Mouse (Mus musculus) midbrain, embryonic 10.5 days (tissue): Measurements from ENCODE around the gene Plekha1. TPM values are rescaled to one million over a fixed set of nuclear protein-coding genes. Genes with fewer than 3 reads are reported as not detected.

Source experiments
- DNase-seq: peaks from one replicate; pipeline ENCODE4 v3.0.0-alpha.2; 2017; ENCODE audit warnings: low spot score
- H3K27ac ChIP-seq: fragments of 300-500 bp; sonication (generic); replicated peaks from 2 replicates; pipeline ENCODE4 v1.5.1; 2016; ENCODE audit warnings: mild to moderate bottlenecking
- H3K27me3 ChIP-seq: fragments of 300-500 bp; sonication (generic); 2 replicates; pipeline ENCODE4 v1.6.1; 2016; ENCODE audit warnings: low read depth, mild to moderate bottlenecking; ENCODE audit not compliant: poor library complexity, severe bottlenecking
- H3K36me3 ChIP-seq: fragments of 300-500 bp; sonication (generic); 2 replicates; pipeline ENCODE4 v1.6.1; 2016; ENCODE audit warnings: mild to moderate bottlenecking, moderate library complexity
- H3K4me1 ChIP-seq: fragments of 300-500 bp; sonication (generic); 2 replicates; pipeline ENCODE4 v1.6.1; 2016
- H3K4me3 ChIP-seq: fragments of 300-500 bp; sonication (generic); 2 replicates; pipeline ENCODE4 v1.5.1; 2016; ENCODE audit warnings: mild to moderate bottlenecking, moderate library complexity
- H3K9me3 ChIP-seq: fragments of 300-500 bp; sonication (generic); replicated peaks from 2 replicates; pipeline ENCODE4 v1.6.1; 2016; ENCODE audit warnings: mild to moderate bottlenecking
- WGBS: fragments of 180-500 bp; shearing (Covaris S2); methylation state at CpG from one replicate; pipeline ENCODE4 v1.1.7; 2016; 5-methylcytosine and 5-hydroxymethylcytosine counted together
- polyA plus RNA-seq: library from polyadenylated mRNA; unstranded; fragments of >200 nt; fragmentation: Nextera tagmentation; extraction: Ambion mirVana; gene quantifications from 2 replicates; pipeline ENCODE4 v1.2.1, GENCODE M21; 2016

Gene Plekha1
- polyA plus RNA-seq, 1 experiment from 2014 or later, result 50.9 TPM

- WGBS, result under 1% methylated on average over 49 of the region's 49 CpGs
- Histone ChIP-seq H3K4me1 (peaks cover 17% of the 10 kb centered on the region), H3K27ac (peak overlapping the region; percentile 55; the same call in 1 of the 2 replicates), H3K27me3 (peaks cover 80% of the 10 kb centered on the region), H3K9me3 (no peaks in the 10 kb centered on the region), H3K36me3 (no peaks in the 10 kb centered on the region), H3K4me3 (peak overlapping the region; percentile 59)
- DNase-seq, result no peak
These were observed 71.0 kb downstream of the Plekha1 start for GRCm38 (mm10) chr7:130936472-130936951.

GRCm38 (mm10) chr7:130937266-130937841, 71.8 kb downstream of the Plekha1 start:
- H3K27ac ChIP-seq, result no peak overlapping the region
- WGBS, result 32% methylated on average over 12 of the region's 12 CpGs
- no peaks in the 10 kb centered on the region for H3K9me3 ChIP-seq
- H3K27me3 ChIP-seq, result peaks cover 80% of the 10 kb centered on the region
- no peak for DNase-seq
- H3K4me1 ChIP-seq, result peaks cover 17% of the 10 kb centered on the region
- no peaks in the 10 kb centered on the region for H3K36me3 ChIP-seq
- H3K4me3 ChIP-seq, result no peak overlapping the region

- no peak for DNase-seq
- H3K4me1 ChIP-seq, result peaks cover 17% of the 10 kb centered on the region
- no peaks in the 10 kb centered on the region for H3K36me3 ChIP-seq
- 58% methylated on average over 4 of the region's 4 CpGs for WGBS
- no peaks in the 10 kb centered on the region for H3K9me3 ChIP-seq
- no peak overlapping the region for H3K27ac ChIP-seq
- peaks cover 74% of the 10 kb centered on the region for H3K27me3 ChIP-seq
- H3K4me3 ChIP-seq, result no peak overlapping the region
These were observed 72.4 kb downstream of the Plekha1 start for GRCm38 (mm10) chr7:130938005-130938404.

GRCm38 (mm10) chr7:130938896-130939295, 73.3 kb downstream of the Plekha1 start:
- peaks cover 17% of the 10 kb centered on the region for H3K4me1 ChIP-seq
- H3K4me3 ChIP-seq, result no peak overlapping the region
- H3K36me3 ChIP-seq, result no peaks in the 10 kb centered on the region
- no peaks in the 10 kb centered on the region for H3K9me3 ChIP-seq
- no peak overlapping the region for H3K27ac ChIP-seq
- peaks cover 65% of the 10 kb centered on the region for H3K27me3 ChIP-seq
- DNase-seq, result no peak
- WGBS, result 88% methylated on average over 8 of the region's 8 CpGs

- H3K27me3 ChIP-seq, result peaks cover 47% of the 10 kb centered on the region
- peaks cover 12% of the 10 kb centered on the region for H3K4me1 ChIP-seq
- WGBS, result 88% methylated on average over 8 of the region's 8 CpGs
- no peak overlapping the region for H3K27ac ChIP-seq
- no peaks in the 10 kb centered on the region for H3K9me3 ChIP-seq
- DNase-seq, result no peak
- no peaks in the 10 kb centered on the region for H3K36me3 ChIP-seq
- no peak overlapping the region for H3K4me3 ChIP-seq
These were observed 75.2 kb downstream of the Plekha1 start for GRCm38 (mm10) chr7:130940733-130941132.

GRCm38 (mm10) chr7:130943280-130943895, 77.8 kb downstream of the Plekha1 start:
- no peaks in the 10 kb centered on the region for H3K36me3 ChIP-seq
- H3K9me3 ChIP-seq, result no peaks in the 10 kb centered on the region
- no peaks in the 10 kb centered on the region for H3K4me1 ChIP-seq
- no peak overlapping the region for H3K4me3 ChIP-seq
- no peak for DNase-seq
- peaks cover 20% of the 10 kb centered on the region for H3K27me3 ChIP-seq
- WGBS, result 92% methylated on average over 9 of the region's 9 CpGs
- H3K27ac ChIP-seq, result no peak overlapping the region

- no peak overlapping the region for H3K4me3 ChIP-seq
- H3K9me3 ChIP-seq, result no peaks in the 10 kb centered on the region
- no peak overlapping the region for H3K27ac ChIP-seq
- H3K4me1 ChIP-seq, result no peaks in the 10 kb centered on the region
- H3K27me3 ChIP-seq, result peaks cover 5% of the 10 kb centered on the region
- 90% methylated on average over 11 of the region's 11 CpGs for WGBS
- H3K36me3 ChIP-seq, result no peaks in the 10 kb centered on the region
- DNase-seq, result no peak
These were observed 79.4 kb downstream of the Plekha1 start for GRCm38 (mm10) chr7:130944766-130945475.

- no peak for DNase-seq
- H3K36me3 ChIP-seq, result no peaks in the 10 kb centered on the region
- WGBS, result 89% methylated on average over 3 of the region's 3 CpGs
- H3K9me3 ChIP-seq, result no peaks in the 10 kb centered on the region
- no peak overlapping the region for H3K4me3 ChIP-seq
- H3K27ac ChIP-seq, result no peak overlapping the region
- H3K27me3 ChIP-seq, result no peaks in the 10 kb centered on the region
- H3K4me1 ChIP-seq, result no peaks in the 10 kb centered on the region
These were observed 80.2 kb downstream of the Plekha1 start for GRCm38 (mm10) chr7:130945730-130946129.

GRCm38 (mm10) chr7:130946303-130946702, 80.7 kb downstream of the Plekha1 start:
- H3K4me3 ChIP-seq, result no peak overlapping the region
- no peaks in the 10 kb centered on the region for H3K4me1 ChIP-seq
- no peaks in the 10 kb centered on the region for H3K9me3 ChIP-seq
- no peaks in the 10 kb centered on the region for H3K36me3 ChIP-seq
- H3K27me3 ChIP-seq, result no peaks in the 10 kb centered on the region
- DNase-seq, result no peak
- no peak overlapping the region for H3K27ac ChIP-seq
- 91% methylated on average over 12 of the region's 12 CpGs for WGBS

- Histone ChIP-seq H3K27me3 (no peaks in the 10 kb centered on the region), H3K36me3 (no peaks in the 10 kb centered on the region), H3K27ac (no peak overlapping the region), H3K4me1 (no peaks in the 10 kb centered on the region), H3K9me3 (no peaks in the 10 kb centered on the region), H3K4me3 (no peak overlapping the region)
- DNase-seq, result no peak
- 65% methylated on average over 5 of the region's 5 CpGs for WGBS
These were observed 83.1 kb downstream of the Plekha1 start for GRCm38 (mm10) chr7:130948563-130949208.

- Histone ChIP-seq H3K27me3 (no peaks in the 10 kb centered on the region), H3K4me3 (no peak overlapping the region), H3K9me3 (no peaks in the 10 kb centered on the region), H3K36me3 (no peaks in the 10 kb centered on the region), H3K27ac (no peak overlapping the region), H3K4me1 (no peaks in the 10 kb centered on the region)
- no peak for DNase-seq
- 55% methylated on average over 8 of the region's 8 CpGs for WGBS
These were observed 83.8 kb downstream of the Plekha1 start for GRCm38 (mm10) chr7:130949331-130949751.

- 91% methylated on average over 7 of the region's 7 CpGs for WGBS
These were observed 84.9 kb downstream of the Plekha1 start for GRCm38 (mm10) chr7:130950482-130950881.

More at GRCm38 (mm10) chr7:130950482-130950881, 84.9 kb downstream of the Plekha1 start:
- no peaks in the 10 kb centered on the region for H3K4me1 ChIP-seq
- no peak overlapping the region for H3K4me3 ChIP-seq
- no peaks in the 10 kb centered on the region for H3K36me3 ChIP-seq
- H3K27ac ChIP-seq, result no peak overlapping the region
- no peak for DNase-seq
- H3K9me3 ChIP-seq, result no peaks in the 10 kb centered on the region; the same call in 1 of the 2 replicates
- H3K27me3 ChIP-seq, result no peaks in the 10 kb centered on the region
